Mouse (Mus musculus) heart, embryonic 14.5 days (tissue): ENCODE results near the gene Pdhb. TPM values are rescaled to one million over a fixed set of nuclear protein-coding genes. Genes with fewer than 3 reads are reported as not detected.

Experiments used
- ATAC-seq: fragments of 200-750 bp; cut with Nextera tagmentation; 2 replicates; pipeline ENCODE4 v1.8.0; 2017; ENCODE audit warnings: low read depth, moderate TSS enrichment; ENCODE audit not compliant: insufficient number of reproducible peaks, insufficient read depth, low FRiP score
- H3K27ac ChIP-seq, 2 experiments: fragments of 200-500 bp in 1 of 2; fragments of 300-500 bp in 1 of 2; sonication (generic) in 1 of 2; replicated peaks in 1 of 2; 2 replicates each; pipeline ENCODE4 v1.5.1; 2012 to 2014; ENCODE audit warnings: low read depth in 2 of 2, low read length in 2 of 2, control low read depth in 1 of 2, mild to moderate bottlenecking in 1 of 2, mixed read lengths in 1 of 2; ENCODE audit not compliant: control insufficient read depth in 1 of 2, insufficient read depth in 1 of 2
- H3K27me3 ChIP-seq: fragments of 300-500 bp; sonication (generic); 2 replicates; pipeline ENCODE4 v1.6.1; 2014; ENCODE audit warnings: mild to moderate bottlenecking, low read length, control low read depth; ENCODE audit not compliant: control insufficient read depth, insufficient read depth
- H3K36me3 ChIP-seq: fragments of 300-500 bp; sonication (generic); 2 replicates; pipeline ENCODE4 v1.6.1; 2014; ENCODE audit warnings: mild to moderate bottlenecking, control low read depth, low read length, mixed read lengths; ENCODE audit not compliant: control insufficient read depth, insufficient read depth
- H3K4me1 ChIP-seq, 2 experiments: fragments of 200-500 bp in 1 of 2; fragments of 300-500 bp in 1 of 2; sonication (generic) in 1 of 2; 2 replicates each; pipeline ENCODE4 v1.6.1; 2012 to 2014; ENCODE audit warnings: low read length in 2 of 2, control low read depth in 1 of 2, mixed read lengths in 1 of 2; ENCODE audit not compliant: control insufficient read depth in 2 of 2, insufficient read depth in 2 of 2
- H3K4me2 ChIP-seq: fragments of 300-500 bp; sonication (generic); 2 replicates; pipeline ENCODE4 v1.6.1; 2014; ENCODE audit warnings: mild to moderate bottlenecking, low read length
- H3K4me3 ChIP-seq, 2 experiments: fragments of 200-500 bp in 1 of 2; fragments of 300-500 bp in 1 of 2; sonication (generic) in 1 of 2; 2 replicates each; pipeline ENCODE4 v1.5.1; 2012 to 2014; ENCODE audit warnings: low read length in 2 of 2, mild to moderate bottlenecking in 2 of 2, control low read depth in 1 of 2, low read depth in 1 of 2, moderate library complexity in 1 of 2; ENCODE audit not compliant: control insufficient read depth in 1 of 2, insufficient read depth in 1 of 2
- H3K9ac ChIP-seq: fragments of 300-500 bp; sonication (generic); 2 replicates; pipeline ENCODE4 v1.6.1; 2014; ENCODE audit warnings: mild to moderate bottlenecking, low read length
- H3K9me3 ChIP-seq: fragments of 300-500 bp; sonication (generic); 2 replicates; pipeline ENCODE4 v1.6.1; 2016; ENCODE audit warnings: low read length, control low read depth; ENCODE audit not compliant: control insufficient read depth
- WGBS: fragments of 180-500 bp; shearing (Covaris S2); extraction: QIAGEN DNeasy Blood & Tissue Kit; methylation state at CpG from one replicate; pipeline ENCODE4 v1.1.7; 2014; 5-methylcytosine and 5-hydroxymethylcytosine counted together
- polyA plus RNA-seq: library from polyadenylated mRNA; unstranded; fragments of >200 nt; fragmentation: Nextera tagmentation; extraction: Ambion mirVana; gene quantifications from 2 replicates; pipeline ENCODE4 v1.2.1, GENCODE M21; 2014

Pdhb gene
- 588 and 604 TPM in 2 replicates for polyA plus RNA-seq

DNA sequence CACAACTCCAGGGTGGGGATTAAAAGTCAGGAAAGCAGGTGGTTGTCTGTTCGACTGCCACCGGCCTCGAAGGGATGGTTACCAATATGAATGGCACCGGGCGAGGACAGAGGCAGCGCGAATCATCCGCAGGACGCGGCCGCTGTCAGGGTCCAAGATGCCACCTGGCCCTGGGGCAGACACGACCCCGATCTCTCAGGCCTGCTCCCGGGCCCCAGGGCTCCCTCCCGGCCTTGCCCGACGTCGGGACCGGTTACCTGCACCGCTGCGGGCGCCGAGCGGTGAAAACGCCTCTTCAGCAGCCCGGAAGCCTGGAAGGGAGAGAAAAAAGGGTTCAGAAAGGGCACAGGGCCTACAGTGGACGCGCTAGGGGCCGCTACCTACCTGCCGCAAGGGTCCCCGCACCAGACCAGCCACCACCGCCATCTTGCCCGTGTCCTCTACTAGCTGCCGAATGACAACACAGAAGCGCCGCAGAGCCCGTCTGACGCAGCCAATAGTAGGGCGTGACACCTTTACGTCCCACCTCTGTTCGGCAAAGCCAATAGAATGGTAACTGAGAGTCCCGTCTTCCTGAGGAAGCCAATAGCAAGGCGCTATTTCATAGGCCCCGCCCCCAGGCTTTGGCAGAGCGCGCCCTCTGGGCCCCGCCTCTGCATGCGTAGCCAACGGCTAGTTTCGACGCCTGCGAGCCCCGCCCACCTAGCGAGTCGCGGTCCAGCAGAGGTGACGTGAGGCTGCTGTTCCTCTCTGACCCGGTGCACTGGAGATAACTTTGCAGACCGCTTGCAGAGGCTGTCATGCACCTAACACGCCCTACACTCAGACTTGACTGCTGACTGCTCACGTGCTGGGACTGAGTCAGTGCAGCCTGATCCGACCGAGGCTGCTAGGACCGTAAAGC lies at the start of gene Pdhb:
Pdhb (minus strand) TSS at position 519 of the 904 bp plus-strand sequence.
- Histone ChIP-seq H3K4me2 (peak within 1 kb of the TSS; percentile 76), H3K4me1 (peaks cover 3 to 7% of the 10 kb centered on the region in 2 experiments; a peak in 3 of 4 replicates), H3K4me3 (peak within 1 kb of the TSS; percentile 85 to 97), H3K9me3 (no peaks in the 10 kb centered on the region), H3K27ac (peak within 1 kb of the TSS; percentile 90 to 95), H3K9ac (peak within 1 kb of the TSS; percentile 99), H3K27me3 (no peaks in the 10 kb centered on the region), H3K36me3 (peaks cover 35% of the 10 kb centered on the region)
- ATAC-seq = peak; percentile 98
- WGBS = under 1% methylated on average over 64 of the region's 64 CpGs

GRCm38 (mm10) chr14:8222561-8222960 lies 49.7 kb upstream of the Pdhb start:
- Histone ChIP-seq H3K9me3 (no peaks in the 10 kb centered on the region), H3K36me3 (peaks cover 23% of the 10 kb centered on the region), H3K27ac (no peak overlapping the region), H3K4me3 (no peak overlapping the region), H3K4me2 (no peak overlapping the region), H3K4me1 (peaks cover 2 to 11% of the 10 kb centered on the region in 2 experiments; a peak in 3 of 4 replicates), H3K9ac (no peak overlapping the region), H3K27me3 (no peaks in the 10 kb centered on the region)
- WGBS = 93% methylated on average over 16 of the region's 16 CpGs
- no peak for ATAC-seq

- Histone ChIP-seq H3K4me2 (no peak overlapping the region), H3K27ac (no peak overlapping the region), H3K27me3 (no peaks in the 10 kb centered on the region), H3K9me3 (no peaks in the 10 kb centered on the region), H3K36me3 (peaks cover 23% of the 10 kb centered on the region), H3K4me3 (no peak overlapping the region), H3K4me1 (peaks cover 2 to 11% of the 10 kb centered on the region in 2 experiments; a peak in 3 of 4 replicates), H3K9ac (no peak overlapping the region)
- 91% methylated on average over 2 of the region's 2 CpGs for WGBS
- no peak for ATAC-seq
Measured at GRCm38 (mm10) chr14:8220912-8221311, 48.1 kb upstream of the Pdhb start.

- Histone ChIP-seq H3K27me3 (no peaks in the 10 kb centered on the region), H3K4me2 (no peak overlapping the region)
- WGBS = 72% methylated on average over 7 of the region's 7 CpGs
Measured at GRCm38 (mm10) chr14:8220306-8220705, 47.5 kb upstream of the Pdhb start.

GRCm38 (mm10) chr14:8219876-8220275 lies 47.1 kb upstream of the Pdhb start:
- no peaks in the 10 kb centered on the region for H3K27me3 ChIP-seq
- ATAC-seq = no peak
- H3K4me3 ChIP-seq = no peak overlapping the region
- 92% methylated on average over 11 of the region's 11 CpGs for WGBS
- peaks cover 23% of the 10 kb centered on the region for H3K36me3 ChIP-seq
- H3K9ac ChIP-seq = no peak overlapping the region
- no peak overlapping the region for H3K4me2 ChIP-seq
- no peaks in the 10 kb centered on the region for H3K9me3 ChIP-seq
- H3K4me1 ChIP-seq = peaks cover 4 to 22% of the 10 kb centered on the region in 2 experiments
- no peak overlapping the region for H3K27ac ChIP-seq

More at GRCm38 (mm10) chr14:8220306-8220705, 47.5 kb upstream of the Pdhb start:
- Histone ChIP-seq H3K4me1 (peaks cover 3 to 17% of the 10 kb centered on the region in 2 experiments), H3K27ac (no peak overlapping the region), H3K36me3 (peaks cover 23% of the 10 kb centered on the region), H3K9me3 (no peaks in the 10 kb centered on the region), H3K4me3 (no peak overlapping the region), H3K9ac (no peak overlapping the region)
- no peak for ATAC-seq

GRCm38 (mm10) chr14:8218730-8219380 lies 46.0 kb upstream of the Pdhb start:
- no peak for ATAC-seq
- no peak overlapping the region for H3K4me2 ChIP-seq
- no peak overlapping the region for H3K9ac ChIP-seq
- peak overlapping the region in 1 of 2 experiments; percentile 27; a peak in 2 of 4 replicates for H3K27ac ChIP-seq
- peaks cover 4 to 23% of the 10 kb centered on the region in 2 experiments for H3K4me1 ChIP-seq
- H3K27me3 ChIP-seq = no peaks in the 10 kb centered on the region
- H3K9me3 ChIP-seq = no peaks in the 10 kb centered on the region
- WGBS = 44% methylated on average over 10 of the region's 10 CpGs
- H3K4me3 ChIP-seq = no peak overlapping the region
- H3K36me3 ChIP-seq = peaks cover 18% of the 10 kb centered on the region

DNA sequence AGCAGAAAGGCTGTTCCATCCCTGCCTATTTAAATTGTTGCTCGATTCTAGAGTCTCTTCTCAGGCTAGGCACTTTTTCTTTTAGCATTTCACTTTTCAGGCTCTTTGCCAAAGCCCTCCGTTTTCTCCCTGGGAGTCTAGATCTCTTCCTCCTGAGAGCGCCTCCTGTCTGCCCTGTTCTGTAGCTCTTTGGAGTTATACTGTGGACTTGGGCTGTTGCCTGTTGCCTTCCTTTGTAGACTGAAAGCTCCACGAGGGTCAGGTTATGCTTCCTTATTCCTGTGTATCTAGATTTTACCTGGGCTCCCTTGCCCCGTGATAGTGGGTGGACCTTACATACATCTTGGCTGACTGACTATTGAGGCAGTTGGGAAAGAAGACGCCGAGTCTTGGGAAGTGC lies 45.4 kb upstream of the Pdhb start:
- no peak overlapping the region for H3K4me2 ChIP-seq
- WGBS = 63% methylated on average over 7 of the region's 7 CpGs

More for the DNA sequence above, 45.4 kb upstream of the Pdhb start:
- Histone ChIP-seq H3K9ac (no peak overlapping the region), H3K9me3 (no peaks in the 10 kb centered on the region), H3K4me1 (peaks cover 4 to 23% of the 10 kb centered on the region in 2 experiments), H3K27me3 (no peaks in the 10 kb centered on the region), H3K27ac (no peak overlapping the region), H3K36me3 (peaks cover 15% of the 10 kb centered on the region), H3K4me3 (no peak overlapping the region)
- no peak for ATAC-seq
